Mouse (Mus musculus): Measurements from ENCODE around the gene 2700049A03Rik.

The 2700049A03Rik gene

DNA sequence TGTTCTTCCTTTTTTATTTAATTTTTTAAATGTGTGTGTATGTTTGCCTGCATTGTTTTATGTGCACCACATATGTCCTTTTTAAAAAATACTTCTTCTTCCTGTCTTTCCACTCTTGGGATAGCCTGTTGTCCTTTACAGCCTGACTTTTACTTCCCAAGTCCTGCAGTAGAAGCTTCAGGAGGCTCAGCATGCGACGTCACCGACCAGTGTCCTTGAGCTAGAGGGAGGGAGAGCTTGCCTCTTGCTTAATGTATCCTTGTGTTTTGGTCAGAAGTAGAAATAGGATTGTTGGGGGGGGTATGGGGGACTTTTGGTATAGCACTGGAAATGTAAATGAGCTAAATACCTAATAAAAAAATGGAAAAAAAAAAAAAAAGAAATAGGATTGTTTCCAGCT lies 47.1 kb downstream of the 2700049A03Rik start:
- no peak for DNase-seq (ENCODE audit: low read depth, low spot score)

DNA sequence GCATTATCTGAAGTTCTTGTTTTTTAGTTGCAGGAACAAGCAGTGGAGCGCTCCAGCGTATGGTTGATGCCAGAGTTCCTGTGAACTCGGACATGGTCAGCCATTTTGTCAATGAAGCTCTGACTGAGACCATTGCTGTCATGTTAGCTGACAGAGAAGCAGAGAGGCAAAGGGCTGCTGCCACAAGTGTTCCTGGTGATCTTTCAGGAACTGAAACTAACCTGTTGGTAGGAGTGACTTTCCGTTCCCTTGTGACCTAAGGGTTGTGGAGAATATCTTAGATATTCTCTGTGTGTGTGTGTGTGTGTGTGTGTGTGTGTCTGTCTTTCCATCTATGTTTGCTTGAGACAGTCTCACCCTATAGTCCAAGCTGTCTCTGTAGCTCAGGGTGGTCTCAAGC lies 47.7 kb downstream of the 2700049A03Rik start:
- no peak for DNase-seq (ENCODE audit: low read depth, low spot score)

DNA sequence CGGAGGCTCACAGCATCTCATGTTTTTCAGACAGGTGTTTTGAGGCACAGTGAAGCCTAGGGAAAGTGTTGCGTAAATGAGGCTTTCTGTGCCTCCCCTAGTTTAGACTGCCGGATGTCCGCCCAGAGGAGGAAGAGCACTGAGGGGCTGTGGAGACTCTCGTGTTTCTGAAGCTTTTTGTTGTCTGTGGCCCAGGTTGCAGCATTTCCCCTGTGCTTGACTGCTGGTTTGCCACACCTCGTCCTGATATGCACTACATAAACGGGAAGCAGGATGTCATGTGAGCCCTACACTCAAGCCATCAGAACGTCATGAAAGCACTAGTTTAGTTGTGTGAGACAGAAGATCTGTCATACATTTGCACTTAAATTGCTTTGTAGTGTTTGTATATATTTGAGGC lies 56.1 kb downstream of the 2700049A03Rik start:
- DNase-seq (ENCODE audit: low read depth, low spot score) = peak; percentile 18

DNA sequence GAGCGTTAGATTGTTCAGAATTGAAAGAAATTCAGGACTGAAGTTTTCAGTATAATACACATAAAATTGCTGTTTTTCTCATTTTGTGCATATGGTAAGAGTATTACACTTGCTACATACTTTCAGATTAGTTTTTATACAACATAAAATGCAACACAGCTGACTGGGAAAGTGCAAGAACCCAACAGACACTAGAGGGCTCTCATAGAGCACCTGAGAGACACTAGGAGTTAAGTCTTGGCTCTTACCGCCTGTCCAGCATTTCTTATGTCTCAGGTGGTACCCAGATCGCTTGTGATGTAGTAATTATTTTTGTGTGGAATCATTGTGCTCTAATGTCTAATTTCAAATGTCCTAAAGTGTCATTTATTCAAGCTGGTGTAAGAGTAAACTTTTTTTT lies 61.0 kb downstream of the 2700049A03Rik start:
- DNase-seq (ENCODE audit: low read depth, low spot score) = no peak

DNA sequence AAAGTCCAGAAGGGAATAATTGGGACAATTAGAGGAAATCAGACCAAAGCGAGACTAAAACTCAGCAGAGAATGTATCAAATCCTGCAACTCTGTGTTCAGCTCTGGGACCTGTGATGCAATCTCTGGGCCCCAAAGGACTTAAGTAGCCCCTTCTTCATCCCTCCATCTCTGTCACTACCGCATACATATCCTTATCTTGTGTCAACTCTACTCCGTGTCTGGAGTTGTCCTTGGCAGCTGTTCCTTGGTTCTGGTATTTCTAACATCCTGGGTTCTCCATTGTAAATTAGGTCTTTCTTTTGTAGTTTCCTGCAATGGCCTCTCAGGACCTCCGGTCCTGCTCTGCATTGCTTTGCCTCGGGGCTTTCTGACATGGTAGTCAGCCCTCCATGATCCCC lies 65.1 kb downstream of the 2700049A03Rik start:
- no peak for DNase-seq (ENCODE audit: low read depth, low spot score)

DNA sequence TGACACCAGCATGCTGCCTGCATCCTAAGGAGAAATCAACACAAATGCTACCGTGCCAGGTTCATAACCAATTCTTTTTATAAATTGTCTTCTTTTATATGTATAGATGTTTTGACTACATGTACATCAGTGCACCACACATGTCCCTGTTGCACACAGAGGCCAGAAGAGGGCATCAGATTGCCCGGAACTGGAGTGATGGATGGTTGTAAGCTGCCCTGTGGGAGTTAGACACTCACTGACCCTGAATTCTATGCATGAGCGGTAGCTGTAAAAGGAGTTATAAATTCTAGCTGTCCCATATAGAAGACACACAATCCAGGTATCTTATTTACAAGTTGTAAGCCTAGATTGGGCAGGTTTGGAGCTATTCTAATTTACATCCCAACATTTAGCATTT lies 67.7 kb downstream of the 2700049A03Rik start:
- no peak for DNase-seq (ENCODE audit: low read depth, low spot score)

DNA sequence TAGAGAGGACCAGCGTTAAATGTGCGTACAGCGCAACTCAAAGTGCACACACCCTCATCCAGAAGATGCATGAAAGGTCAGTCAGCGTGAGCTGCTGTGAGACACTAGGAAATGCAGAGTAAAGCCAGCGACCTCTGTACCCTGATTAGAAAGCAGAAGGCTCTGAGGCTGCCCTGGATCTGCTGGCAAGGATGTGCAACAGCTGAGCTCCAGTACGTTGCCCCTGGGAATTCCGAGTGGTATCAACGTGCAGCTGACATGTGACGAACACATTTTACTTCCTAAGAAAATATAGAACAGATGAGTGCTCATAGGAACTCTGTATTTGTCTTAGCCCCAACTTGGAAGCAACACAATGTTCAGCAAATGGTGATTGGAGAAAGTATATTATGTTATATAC lies 80.5 kb downstream of the 2700049A03Rik start:
- DNase-seq (ENCODE audit: low read depth, low spot score) = no peak

DNA sequence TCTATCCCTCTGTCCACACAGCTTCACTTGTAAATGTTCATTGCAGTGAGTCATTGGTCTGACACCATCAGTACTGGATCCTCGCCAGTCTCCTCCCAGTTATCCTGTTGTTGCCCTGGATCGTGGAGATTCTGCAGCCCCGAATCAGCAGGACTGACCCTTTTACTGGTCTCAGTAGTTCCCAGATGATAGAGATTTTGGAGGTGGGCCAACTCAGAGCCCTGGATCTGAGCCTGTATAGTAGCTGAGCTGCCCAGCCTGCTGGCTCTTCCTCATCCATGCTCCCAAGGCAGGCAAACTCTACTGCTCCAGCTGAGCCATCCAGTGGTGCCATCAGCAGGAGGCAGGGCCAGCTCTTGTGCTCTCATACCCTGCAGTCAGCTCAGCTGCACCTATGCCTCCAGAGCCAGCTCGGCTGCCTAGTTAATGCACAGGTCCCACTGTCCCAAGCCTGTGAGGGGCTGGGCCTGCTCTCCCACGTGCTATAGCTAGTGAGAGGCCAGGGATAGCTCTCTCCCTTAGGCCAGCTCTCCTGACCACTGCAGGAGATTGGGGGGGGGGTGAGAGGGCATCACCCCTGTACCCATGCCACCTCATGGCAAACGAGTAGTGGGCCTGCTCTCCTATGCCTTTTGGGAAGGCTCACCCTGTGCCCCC lies 81.3 kb downstream of the 2700049A03Rik start:
- DNase-seq (ENCODE audit: low read depth, low spot score) = no peak

DNA sequence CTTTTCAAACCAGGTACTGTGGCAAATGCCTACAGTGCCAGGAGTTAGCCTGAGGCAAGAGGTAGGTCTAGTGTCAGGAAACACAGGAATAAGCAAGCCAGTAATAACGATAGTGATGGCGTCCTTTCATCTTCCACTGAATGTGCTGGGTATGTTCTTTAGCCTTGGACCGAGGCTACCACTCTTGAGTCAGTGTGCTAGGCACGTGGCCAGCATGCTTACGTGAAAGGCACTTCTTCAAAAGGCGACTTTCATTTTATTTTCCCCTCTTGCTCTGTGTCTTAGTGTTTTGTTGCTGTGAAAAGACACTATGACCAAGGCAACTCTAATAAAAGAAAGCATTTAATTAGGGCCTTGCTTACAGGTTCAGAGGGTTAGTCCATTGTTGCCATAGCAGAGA lies 86.1 kb downstream of the 2700049A03Rik start:
- DNase-seq (ENCODE audit: low read depth, low spot score) = no peak

DNA sequence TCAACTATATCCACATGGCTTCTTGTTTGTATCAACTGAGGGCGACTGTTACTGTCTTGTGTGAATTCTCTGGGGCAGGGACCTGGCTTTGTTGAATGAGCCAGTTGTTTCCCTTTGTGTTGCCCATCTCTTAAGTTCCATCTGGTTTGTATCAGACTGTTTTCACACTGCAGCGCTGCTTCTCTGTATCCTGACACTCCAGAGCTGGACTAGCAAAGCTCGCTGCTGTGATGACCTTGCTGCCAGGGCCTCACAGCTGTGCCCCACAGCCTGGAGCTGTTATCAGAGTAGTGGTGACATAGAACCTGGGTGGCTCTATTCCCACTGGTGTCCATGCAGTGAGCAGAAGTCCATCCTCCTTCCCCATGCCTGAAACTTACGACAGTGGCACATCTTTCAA lies 91.1 kb downstream of the 2700049A03Rik start:
- no peak for DNase-seq (ENCODE audit: low read depth, low spot score)

DNA sequence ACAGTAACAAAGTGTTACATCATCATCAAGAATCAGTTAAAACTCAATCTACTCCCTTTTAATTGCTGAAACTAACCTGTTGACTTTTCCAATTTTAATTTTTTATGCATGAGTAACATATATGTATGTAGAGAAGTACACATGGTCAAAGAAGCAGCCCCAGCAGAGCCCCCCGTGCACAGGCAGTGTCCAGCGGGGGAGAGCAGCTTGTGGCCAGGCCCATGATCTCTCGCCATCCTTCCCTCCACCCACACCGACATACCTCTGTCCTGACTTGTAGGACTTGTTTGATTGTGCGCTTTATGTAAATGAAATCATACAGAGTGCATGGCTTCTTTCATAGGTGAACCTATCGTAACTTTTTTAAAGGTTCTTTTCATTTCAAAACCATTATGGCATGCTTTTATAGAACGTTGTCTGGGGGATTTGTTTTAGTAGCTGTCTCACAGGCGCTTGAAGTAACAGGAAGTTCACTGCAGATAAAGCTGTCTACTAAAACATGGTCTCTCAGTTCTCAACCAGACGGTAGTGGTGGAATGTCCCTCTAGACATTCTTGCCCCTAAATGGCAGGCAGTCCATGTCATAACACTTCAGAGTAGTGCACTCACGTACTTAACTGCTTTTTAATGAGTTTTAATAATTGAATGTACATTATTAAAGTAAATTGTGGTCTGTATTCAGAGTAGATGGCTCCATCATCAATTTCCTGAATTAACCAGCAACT lies 92.4 kb downstream of the 2700049A03Rik start:
- no peak for DNase-seq (ENCODE audit: low read depth, low spot score)

DNA sequence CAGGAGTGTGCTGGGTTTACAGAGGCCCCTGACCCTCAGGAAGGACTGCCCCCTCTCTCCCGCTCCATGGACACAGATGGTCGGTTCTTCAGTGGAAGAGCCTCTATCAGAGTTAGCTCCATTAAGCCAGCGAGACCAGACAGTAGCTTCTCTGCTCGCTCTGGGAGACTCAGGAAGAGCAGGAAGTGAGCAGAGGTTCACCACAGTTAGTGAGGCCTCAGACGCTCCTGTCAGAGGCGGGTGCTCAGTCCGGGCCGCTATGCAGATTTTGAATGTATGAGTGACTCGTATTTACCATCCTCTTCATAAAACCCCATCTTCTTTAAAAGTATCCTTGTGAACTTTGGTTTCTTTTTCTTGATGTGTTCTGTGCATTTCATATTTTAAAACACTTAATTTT lies 94.9 kb downstream of the 2700049A03Rik start:
- no peak for DNase-seq (ENCODE audit: low read depth, low spot score)

DNA sequence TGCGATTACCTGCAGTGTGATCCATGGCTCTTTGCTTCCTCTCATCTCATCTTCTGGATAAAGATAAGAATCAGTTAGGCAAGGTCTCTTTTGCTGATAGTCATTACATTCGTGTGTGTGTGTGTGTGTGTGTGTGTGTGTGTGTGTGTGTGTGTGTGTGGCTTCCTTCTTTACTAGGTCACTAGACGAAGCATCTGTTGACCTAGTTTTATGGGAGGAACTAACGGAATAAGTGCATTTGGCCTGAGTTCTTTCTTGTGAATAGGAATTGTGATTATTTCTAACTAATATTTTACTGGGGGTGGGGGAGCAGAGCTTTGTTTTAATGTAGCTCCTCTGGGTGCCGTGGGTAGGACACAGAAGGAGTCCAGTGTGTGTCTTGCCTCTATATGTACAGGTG lies 96.8 kb downstream of the 2700049A03Rik start:
- DNase-seq (ENCODE audit: low read depth, low spot score) = no peak

DNA sequence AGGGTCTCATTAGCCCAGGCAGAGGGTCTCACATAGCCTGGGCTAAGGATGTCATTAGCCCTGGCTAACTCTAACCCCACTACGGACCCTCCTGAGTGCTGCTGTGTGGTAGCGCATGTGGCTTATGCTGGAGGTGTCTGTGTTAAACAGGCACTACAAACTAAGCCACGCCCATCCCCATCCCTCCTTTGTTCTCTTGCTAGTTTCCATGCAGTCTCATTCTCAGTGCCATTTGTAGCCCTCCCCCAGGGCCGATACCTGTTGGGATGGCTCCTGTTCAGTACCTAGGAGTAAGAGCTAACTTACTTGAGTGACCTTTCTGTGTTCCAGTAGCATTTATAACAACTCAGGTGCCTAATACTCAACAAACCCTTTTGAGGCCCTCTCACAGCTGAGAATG lies 100.4 kb downstream of the 2700049A03Rik start:
- DNase-seq (ENCODE audit: low read depth, low spot score) = peak; percentile 70

DNA sequence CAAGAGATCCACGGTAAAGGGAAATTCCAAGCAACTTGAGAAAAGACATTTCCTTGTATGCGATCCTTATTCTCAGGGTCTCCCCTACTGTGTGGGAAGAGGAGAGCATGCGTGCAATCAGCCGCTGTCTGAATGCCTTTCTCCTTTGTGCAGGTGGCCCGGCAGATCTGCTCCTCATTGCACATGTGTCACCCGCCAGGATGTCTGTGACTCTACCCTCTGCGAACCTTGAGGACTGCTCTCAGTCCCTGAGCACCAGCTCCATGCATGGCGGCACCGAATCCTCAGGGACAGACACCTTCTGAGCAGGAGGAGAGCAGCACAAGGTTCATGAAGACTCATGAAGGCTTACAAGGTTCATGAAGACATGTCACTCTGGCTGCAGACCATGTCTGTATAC lies 106.1 kb downstream of the 2700049A03Rik start:
- DNase-seq (ENCODE audit: low read depth, low spot score) = no peak

DNA sequence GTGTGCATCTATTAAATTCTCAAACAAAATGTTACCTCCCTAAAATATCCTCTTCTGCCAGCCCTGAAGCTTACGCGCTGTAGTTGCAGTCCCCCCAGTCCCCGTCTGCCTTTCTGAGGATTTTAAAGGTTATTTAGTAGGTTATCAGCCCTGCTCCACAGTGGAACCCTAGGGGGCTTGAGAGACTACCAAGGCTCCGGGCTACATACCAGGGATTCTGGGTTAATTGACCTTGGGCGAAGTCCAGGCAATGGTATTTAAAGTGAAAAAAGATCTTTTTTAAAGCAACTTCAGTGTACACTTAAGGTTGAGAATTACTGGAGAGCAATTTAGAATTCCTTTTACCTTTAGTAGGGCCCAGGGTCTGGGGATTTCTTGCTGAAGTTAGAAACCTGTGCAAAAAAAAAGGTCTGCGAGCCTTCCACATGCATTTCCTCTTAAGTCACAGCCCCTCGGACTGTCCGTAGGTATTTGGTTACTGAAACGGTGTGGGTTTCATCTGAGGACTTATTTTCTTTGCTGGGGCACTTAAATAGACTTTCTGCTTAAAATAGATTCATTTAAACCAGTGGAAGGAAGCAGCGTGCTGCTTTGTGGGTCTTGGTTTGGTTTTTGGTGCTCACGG lies 108.2 kb downstream of the 2700049A03Rik start:
- DNase-seq (ENCODE audit: low read depth, low spot score) = peak; percentile 16

DNA sequence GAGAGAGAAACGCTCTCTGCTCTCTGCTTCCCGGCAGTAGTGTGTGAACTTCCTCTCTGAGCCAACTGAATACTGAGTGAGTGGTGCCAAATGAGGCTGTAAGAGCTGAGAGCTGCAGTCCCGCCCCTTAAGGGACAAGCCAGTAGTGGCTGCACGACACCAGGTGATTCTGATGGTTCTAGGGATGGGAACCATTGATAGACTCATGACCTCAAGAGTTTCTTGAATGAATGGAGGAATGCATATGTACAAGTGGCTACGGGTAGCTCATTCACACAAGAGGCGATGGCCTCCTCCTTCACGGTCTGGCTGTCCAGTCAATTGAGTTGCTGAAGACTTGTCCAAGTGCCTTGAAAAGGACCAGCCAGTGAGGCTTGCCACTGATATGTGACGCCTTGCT lies 110.5 kb downstream of the 2700049A03Rik start:
- DNase-seq (ENCODE audit: low read depth, low spot score) = no peak

DNA sequence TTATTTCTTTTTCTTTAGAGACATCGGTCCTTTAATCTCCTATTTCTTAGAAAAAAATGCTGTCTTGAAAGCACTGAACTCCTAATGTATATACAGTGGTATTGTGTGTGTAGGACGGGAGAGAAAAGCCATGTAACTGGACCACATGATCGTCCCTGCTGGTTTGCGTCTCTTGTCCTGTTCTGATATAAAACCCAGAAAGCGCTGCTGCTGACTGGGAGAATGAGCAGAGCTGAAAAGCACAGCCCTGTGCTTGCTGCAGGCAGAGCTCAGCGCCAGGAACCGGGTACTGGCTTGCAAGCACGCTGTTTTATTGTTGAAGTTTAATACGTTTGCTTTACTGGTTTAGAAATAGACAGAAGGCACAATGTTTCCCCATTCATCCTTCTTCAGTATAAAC lies 112.7 kb downstream of the 2700049A03Rik start:
- no peak for DNase-seq (ENCODE audit: low read depth, low spot score)

DNA sequence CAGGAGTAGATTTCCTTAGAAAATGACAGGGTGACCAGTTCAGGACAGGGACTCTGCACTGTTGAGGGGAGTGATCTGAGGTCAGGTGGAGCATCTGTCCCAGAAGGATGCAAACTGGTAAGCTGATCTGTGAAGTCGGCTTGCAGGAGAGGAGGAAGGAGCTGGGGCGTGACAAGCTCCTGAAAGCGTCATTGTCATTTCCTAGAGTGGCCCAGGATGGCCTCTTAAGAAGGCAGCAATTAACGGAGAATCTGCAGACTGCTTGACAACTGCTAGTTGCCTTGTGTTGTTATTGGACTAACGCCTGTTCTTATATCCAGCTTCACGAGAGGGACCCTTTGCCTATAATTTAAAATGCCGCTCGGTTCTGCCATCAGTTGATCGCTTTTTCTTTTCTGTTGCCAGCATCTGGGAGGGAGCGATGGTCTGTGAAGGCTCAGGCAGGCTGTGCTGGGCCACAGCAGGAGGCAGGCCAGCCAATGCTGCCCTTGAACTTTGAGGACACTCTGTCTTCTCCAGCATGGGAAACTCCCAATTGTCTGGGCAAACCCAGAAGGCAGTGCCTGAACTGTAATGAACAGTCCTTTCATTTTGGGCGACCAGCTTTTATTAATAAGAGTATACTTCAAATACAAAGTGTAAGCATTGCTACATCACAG lies 116.0 kb downstream of the 2700049A03Rik start:
- DNase-seq (ENCODE audit: low read depth, low spot score) = no peak

DNA sequence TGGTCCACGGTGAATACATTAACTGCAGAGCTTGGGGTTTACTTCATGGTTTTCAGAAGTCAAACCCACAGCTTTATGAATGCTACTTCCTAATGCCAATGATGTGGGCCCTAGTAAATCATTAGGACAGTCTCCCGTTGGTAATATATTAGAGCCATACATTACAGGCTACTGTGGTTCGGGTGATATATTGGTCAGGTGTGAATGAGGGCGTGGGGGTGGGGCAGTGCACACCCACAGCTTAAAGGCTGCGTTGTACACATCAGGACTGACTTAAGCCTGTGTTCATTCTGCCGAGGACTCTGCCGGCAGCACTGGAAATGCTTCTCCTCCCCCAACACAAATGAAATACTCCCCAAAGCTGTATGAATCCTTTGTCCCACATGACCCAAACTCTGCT lies 118.1 kb downstream of the 2700049A03Rik start:
- no peak for DNase-seq (ENCODE audit: low read depth, low spot score)

DNA sequence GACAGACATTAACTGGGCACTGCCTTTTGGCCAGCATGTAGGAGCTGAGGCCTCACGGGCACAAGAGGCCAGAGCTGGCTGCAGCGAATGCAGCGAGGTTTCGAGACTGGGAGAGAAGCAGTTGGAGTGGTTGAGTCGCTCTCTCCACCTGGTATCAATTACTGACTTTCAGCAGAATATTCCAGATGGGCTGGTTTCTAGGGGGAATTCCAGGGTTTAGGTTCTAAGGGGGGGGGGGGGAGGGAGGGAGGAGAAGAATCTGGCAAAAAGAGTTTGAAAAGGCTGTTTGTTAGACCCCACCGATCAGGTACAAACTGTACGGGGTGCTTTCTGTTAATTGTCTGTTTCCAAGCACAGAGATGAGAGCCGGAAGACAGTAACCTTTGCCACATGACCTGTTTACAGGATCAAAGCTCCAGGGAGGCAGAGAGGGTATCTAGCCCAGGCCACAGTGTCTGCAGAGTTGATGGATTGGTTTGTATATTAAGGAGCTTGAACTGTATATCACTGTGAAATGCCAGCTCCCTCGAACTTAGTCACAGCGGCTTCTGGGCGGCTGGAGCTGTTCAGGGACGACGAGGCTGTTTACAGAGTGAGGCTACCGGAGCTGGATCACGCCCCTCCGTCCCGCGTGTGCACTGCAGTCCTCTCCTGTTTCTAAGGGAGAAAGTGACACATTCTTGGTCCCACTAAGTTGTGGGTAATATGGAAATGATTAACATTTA lies 121.7 kb downstream of the 2700049A03Rik start:
- no peak for DNase-seq (ENCODE audit: low read depth, low spot score)

DNA sequence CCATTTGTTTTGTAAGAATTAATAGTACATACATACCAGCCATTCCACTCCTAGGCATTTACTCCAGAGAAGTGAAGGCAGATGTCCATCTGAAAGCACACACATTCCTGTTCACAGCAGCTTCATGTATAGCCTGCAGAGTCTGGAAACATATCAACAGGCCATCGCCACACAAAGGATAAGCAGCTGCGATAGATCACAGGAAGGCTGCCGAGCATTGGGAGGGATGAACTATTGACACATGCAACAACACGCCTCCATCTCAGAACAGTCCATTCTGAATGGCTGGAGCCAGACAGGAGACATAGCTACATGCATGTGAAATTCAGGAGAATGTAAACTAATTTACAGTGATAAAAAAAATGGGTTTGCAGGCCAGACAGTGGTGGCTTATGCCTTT lies 127.6 kb downstream of the 2700049A03Rik start:
- DNase-seq (ENCODE audit: low read depth, low spot score) = no peak
